Mouse (Mus musculus): Measurements from ENCODE around the gene Hist1h2ac. TPM values are rescaled to one million over a fixed set of nuclear protein-coding genes. Genes with fewer than 3 reads are reported as not detected.
A peak's percentile ranks its signal among the peaks of the same experiment; 100 is the strongest.

The Hist1h2ac gene
- polyA plus RNA-seq, 1 experiment = 4.7 TPM

DNA sequence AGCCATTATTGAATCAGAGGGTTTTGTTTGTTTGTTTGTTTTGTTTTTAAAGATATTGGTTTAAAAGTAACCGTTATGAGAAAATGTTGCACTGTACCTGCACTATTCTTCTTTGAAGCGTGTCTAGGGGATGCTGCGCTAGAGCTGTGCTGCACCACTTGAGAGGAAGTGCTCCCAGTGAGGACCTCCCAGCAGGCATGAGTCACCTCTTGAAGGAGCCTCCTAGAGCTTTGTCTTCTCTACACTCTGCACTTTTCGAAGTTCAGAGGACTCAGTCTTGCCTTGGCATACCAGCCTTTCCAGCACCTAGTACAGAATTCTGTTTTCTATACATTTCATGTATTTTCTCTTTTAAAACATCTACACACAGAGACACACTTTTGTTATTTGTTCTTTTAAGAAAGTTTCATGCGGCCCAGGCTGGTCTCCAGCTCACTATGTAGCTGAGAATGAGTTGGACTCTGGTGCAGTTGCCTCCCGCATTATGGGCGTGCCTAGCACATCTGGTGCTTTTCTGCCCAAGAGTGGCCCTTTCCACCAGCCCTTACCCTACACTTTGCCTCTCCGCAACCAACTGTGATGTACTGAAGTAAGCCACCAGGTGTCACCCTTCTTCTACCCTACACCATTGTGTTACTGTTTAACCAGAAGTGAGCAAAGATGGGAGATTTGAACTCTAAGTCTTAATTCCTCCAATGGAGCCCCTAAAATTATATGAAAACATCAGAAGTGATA is 17.2 kb upstream of the Hist1h2ac start:
- TF ChIP-seq GATA1 (IDR thresholded peaks at IDR 0.05; ENCODE audit: borderline replicate concordance, low read length) (no peak), FLI1 (IDR thresholded peaks at IDR 0.05; ENCODE audit: low read length) (no peak)
- Histone ChIP-seq H3K27me3 (replicated peaks) (peaks cover 2% of the 10 kb centered on the region), H3K36me3 (replicated peaks; ENCODE audit: low read length) (no peaks in the 10 kb centered on the region), H3K9me3 (no peaks in the 10 kb centered on the region), H3K4me3 (replicated peaks) (peak overlapping the region; percentile 87), H3K4me1 (peaks cover 44% of the 10 kb centered on the region)

DNA sequence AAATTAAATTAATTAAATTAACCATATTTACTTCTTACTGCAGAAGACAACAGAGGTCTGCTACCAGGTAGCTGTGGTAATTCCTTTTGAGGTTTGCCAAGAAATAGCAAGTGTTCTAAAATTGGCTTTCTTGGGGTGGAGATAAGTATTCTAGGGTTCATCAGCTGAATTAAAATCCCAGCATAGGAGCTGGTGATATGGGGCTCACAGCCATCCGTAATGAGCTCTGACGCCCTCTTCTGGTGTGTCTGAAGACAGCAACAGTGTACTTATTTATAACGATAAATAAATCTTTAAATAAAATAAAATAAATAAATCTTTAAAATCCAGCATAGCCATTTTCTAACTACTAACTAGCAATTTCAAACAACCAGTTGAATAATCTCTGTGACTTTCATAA is 16.0 kb upstream of the Hist1h2ac start:
- H3K4me1 ChIP-seq = peaks cover 46% of the 10 kb centered on the region
- no peak overlapping the region for H3K4me3 ChIP-seq (replicated peaks)
- peaks cover 2% of the 10 kb centered on the region for H3K36me3 ChIP-seq (replicated peaks; ENCODE audit: low read length)
- H3K27me3 ChIP-seq (replicated peaks) = no peaks in the 10 kb centered on the region
- H3K9me3 ChIP-seq = no peaks in the 10 kb centered on the region
- TF ChIP-seq GATA1 (IDR thresholded peaks at IDR 0.05; ENCODE audit: borderline replicate concordance, low read length) (no peak), FLI1 (IDR thresholded peaks at IDR 0.05; ENCODE audit: low read length) (no peak)

DNA sequence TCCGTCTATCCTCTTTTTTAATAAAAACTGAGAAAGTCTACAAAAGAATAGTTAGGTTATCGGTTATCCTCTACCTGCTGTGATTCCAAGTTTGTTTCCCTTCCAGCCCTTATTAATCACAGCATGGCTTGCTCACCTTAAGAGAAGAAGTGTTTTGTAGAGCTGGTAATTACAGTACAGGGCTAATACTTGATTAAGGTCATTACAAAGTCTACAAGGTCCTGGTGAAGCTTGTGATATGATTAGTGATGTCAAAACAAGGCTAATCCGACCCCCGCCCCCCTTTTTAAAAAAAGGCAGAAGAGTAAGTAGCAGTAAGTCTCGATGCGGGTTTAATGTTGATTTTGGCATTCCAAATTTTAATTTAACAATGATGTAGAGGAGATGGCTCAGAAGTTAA is 15.2 kb upstream of the Hist1h2ac start:
- no peaks in the 10 kb centered on the region for H3K9me3 ChIP-seq
- H3K27me3 ChIP-seq (replicated peaks) = no peaks in the 10 kb centered on the region
- no peak overlapping the region for H3K4me3 ChIP-seq (replicated peaks)
- H3K4me1 ChIP-seq = peaks cover 46% of the 10 kb centered on the region
- H3K36me3 ChIP-seq (replicated peaks; ENCODE audit: low read length) = peaks cover 3% of the 10 kb centered on the region
- TF ChIP-seq FLI1 (IDR thresholded peaks at IDR 0.05; ENCODE audit: low read length) (no peak), GATA1 (IDR thresholded peaks at IDR 0.05; ENCODE audit: borderline replicate concordance, low read length) (no peak)

DNA sequence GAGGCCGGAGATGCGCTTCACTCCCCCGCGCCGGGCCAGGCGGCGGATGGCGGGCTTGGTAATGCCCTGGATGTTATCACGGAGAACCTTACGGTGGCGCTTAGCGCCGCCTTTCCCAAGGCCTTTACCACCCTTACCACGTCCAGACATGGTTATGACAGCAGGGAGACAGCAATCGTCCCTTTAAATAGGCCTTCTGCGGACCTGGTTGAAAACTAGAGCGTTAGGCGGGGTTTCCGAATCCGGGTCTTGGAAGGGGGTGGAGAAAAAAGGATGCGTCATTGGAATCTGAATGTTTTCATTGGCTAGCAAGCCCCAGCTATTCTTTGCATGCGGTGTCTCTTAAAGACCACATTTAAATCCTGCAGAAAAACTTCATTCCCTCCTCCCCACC is 14.5 kb upstream of the Hist1h2ac start, which contains the start of gene Hist1h4c:
TSS of gene Hist1h4c (minus strand) at position 155 of the 394 bp plus-strand sequence.
- peaks cover 46% of the 10 kb centered on the region for H3K4me1 ChIP-seq
- H3K9me3 ChIP-seq = no peaks in the 10 kb centered on the region
- TF ChIP-seq FLI1 (IDR thresholded peaks at IDR 0.05; ENCODE audit: low read length) (no peak), GATA1 (IDR thresholded peaks at IDR 0.05; ENCODE audit: borderline replicate concordance, low read length) (no peak)
- H3K4me3 ChIP-seq (replicated peaks) = peak within 1 kb of the TSS; percentile 88
- H3K27me3 ChIP-seq (replicated peaks) = no peaks in the 10 kb centered on the region
- H3K36me3 ChIP-seq (replicated peaks; ENCODE audit: low read length) = peaks cover 4% of the 10 kb centered on the region

DNA sequence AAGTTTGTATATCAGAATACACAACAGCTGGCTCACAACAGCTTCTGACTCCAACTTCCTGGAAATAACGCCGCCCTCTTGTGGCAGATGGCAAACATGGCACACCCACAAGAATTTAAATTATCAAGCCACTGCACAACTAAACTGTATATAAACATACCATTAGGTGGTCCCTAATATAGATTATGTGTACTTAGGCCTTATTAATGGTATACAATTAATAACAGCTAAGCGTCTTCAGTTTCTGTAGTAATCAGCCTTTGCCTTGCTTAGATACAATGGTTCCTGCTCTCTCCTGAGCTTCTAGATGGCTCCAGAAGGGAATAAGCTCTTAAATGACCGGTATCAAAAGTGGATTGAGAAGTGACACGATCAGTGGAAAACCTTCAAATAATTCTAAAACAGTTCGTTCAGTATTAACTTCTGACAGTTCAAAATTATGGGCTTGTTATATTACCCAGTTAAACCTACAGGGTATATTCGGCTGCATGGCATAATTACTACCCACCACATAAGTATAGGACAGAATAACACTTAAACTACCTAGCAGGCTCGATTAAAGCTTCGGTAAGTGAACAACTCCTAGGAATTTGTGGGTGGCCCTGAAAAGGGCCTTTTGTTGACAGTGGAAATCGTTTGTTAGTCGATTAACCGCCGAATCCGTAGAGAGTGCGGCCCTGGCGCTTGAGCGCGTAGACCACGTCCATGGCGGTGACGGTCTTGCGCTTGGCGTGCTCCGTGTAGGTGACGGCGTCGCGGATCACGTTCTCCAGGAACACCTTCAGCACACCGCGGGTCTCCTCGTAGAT is 13.9 kb upstream of the Hist1h2ac start:
- TF ChIP-seq GATA1 (IDR thresholded peaks at IDR 0.05; ENCODE audit: borderline replicate concordance, low read length) (no peak), FLI1 (IDR thresholded peaks at IDR 0.05; ENCODE audit: low read length) (no peak)
- peaks cover 9% of the 10 kb centered on the region for H3K36me3 ChIP-seq (replicated peaks; ENCODE audit: low read length)
- H3K4me3 ChIP-seq (replicated peaks) = peak overlapping the region; percentile 87

DNA sequence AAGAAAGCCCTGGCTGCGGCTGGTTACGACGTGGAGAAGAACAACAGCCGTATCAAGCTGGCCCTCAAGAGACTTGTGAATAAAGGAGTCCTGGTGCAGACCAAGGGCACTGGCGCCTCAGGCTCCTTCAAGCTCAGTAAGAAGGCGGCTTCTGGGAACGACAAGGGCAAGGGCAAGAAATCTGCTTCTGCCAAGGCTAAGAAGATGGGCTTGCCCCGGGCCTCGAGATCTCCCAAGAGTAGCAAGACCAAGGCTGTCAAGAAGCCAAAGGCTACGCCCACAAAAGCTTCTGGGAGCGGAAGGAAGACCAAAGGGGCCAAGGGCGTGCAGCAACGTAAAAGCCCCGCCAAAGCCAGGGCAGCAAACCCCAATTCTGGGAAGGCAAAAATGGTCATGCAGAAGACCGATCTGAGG is 12.3 kb upstream of the Hist1h2ac start:
- H3K4me1 ChIP-seq = peaks cover 48% of the 10 kb centered on the region
- no peaks in the 10 kb centered on the region for H3K9me3 ChIP-seq
- H3K36me3 ChIP-seq (replicated peaks; ENCODE audit: low read length) = peaks cover 20% of the 10 kb centered on the region
- peak overlapping the region; percentile 64 for H3K4me3 ChIP-seq (replicated peaks)
- H3K27me3 ChIP-seq (replicated peaks) = no peaks in the 10 kb centered on the region
- TF ChIP-seq FLI1 (IDR thresholded peaks at IDR 0.05; ENCODE audit: low read length) (no peak), GATA1 (IDR thresholded peaks at IDR 0.05; ENCODE audit: borderline replicate concordance, low read length) (no peak)

More for the DNA sequence above, 13.9 kb upstream of the Hist1h2ac start:
- Histone ChIP-seq H3K27me3 (replicated peaks) (no peaks in the 10 kb centered on the region), H3K9me3 (no peaks in the 10 kb centered on the region), H3K4me1 (peaks cover 46% of the 10 kb centered on the region)

DNA sequence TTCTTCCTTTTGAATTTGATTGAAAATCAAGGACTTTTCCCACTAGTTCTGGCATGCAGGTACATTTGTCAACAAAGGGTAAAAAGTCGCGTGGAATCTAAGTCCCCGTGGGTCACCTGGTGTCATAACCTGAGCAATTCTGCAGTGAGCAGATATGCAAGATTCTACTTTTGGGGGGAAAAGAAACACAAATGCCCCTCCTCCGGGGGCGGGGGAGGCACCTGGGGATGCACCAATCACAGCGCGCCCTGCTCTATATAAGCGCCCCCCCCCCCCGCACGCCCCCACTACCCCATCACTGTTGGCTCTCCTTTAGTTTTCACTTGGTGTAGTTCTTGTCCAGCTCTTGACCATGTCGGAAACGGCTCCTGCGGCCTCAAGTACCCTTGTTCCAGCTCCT is 11.8 kb upstream of the Hist1h2ac start, which contains the start of gene Hist1h1t:
TSS of gene Hist1h1t (plus strand) at position 301 of the 400 bp plus-strand sequence.
- H3K27me3 ChIP-seq (replicated peaks) = no peaks in the 10 kb centered on the region
- peak within 1 kb of the TSS; percentile 64 for H3K4me3 ChIP-seq (replicated peaks)
- TF ChIP-seq FLI1 (IDR thresholded peaks at IDR 0.05; ENCODE audit: low read length) (no peak), GATA1 (IDR thresholded peaks at IDR 0.05; ENCODE audit: borderline replicate concordance, low read length) (no peak)
- peaks cover 48% of the 10 kb centered on the region for H3K4me1 ChIP-seq
- H3K36me3 ChIP-seq (replicated peaks; ENCODE audit: low read length) = peaks cover 26% of the 10 kb centered on the region
- H3K9me3 ChIP-seq = no peaks in the 10 kb centered on the region

DNA sequence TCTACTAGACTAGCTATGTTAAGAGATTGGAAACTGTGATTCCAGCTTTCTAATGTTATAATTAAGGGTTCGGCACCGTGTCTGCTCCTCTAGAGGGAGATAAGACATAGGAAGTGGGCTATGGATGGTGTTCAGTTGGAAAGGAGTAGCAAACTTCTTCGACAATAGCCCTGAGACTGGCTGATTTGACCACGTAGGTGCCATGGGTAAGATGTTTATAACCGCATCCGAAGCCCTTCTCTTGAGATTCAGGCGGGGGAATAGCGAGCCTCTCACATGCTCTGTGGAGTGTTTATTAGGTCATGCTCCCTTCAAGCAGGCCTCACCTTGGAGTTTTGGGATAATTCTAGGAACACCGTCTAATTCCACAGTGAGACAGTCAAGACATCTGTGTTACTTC is 11.2 kb upstream of the Hist1h2ac start:
- Histone ChIP-seq H3K9me3 (no peaks in the 10 kb centered on the region), H3K4me1 (peaks cover 49% of the 10 kb centered on the region), H3K4me3 (replicated peaks) (no peak overlapping the region)

DNA sequence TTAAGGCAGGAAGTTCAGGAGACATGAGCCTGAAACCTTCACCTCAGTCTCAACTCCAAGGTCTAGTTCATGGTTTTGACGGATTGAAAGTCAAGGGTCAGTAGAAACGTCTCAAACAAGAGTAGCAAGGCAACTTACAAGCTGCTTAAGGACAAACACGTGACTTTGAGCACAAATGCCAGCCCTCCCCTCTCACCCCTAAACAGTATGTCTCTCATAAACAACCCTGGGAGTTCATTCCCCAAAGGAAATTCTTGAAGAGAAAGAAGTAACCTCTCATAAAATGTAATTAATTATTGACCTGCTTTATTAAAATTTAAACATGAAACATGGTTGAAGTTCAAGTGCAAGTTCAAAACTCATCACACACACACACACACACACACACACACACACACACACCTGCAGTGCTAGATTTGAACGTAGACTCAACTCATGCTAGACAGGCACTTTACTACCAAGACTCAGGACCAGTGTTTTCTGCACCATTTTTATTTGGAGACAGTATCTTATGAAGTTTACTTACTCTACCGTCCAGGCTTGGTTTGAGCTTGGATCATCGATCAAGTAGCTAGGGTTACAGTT is 10.2 kb upstream of the Hist1h2ac start:
- peaks cover 52% of the 10 kb centered on the region for H3K4me1 ChIP-seq

More for the DNA sequence above, 11.2 kb upstream of the Hist1h2ac start:
- no peak for TF ChIP-seq GATA1 (IDR thresholded peaks at IDR 0.05; ENCODE audit: borderline replicate concordance, low read length)
- Histone ChIP-seq H3K27me3 (replicated peaks) (no peaks in the 10 kb centered on the region), H3K36me3 (replicated peaks; ENCODE audit: low read length) (peaks cover 27% of the 10 kb centered on the region)

More for the DNA sequence above, 10.2 kb upstream of the Hist1h2ac start:
- H3K4me3 ChIP-seq (replicated peaks) = no peak overlapping the region
- no peaks in the 10 kb centered on the region for H3K27me3 ChIP-seq (replicated peaks)
- no peaks in the 10 kb centered on the region for H3K9me3 ChIP-seq
- H3K36me3 ChIP-seq (replicated peaks; ENCODE audit: low read length) = peaks cover 30% of the 10 kb centered on the region
- TF ChIP-seq FLI1 (IDR thresholded peaks at IDR 0.05; ENCODE audit: low read length) (no peak), GATA1 (IDR thresholded peaks at IDR 0.05; ENCODE audit: borderline replicate concordance, low read length) (no peak)

All from megakaryocyte, embryonic 14.5 days (primary cell).